Mouse (Mus musculus) spleen, adult 2 months (tissue): Measurements from ENCODE around the gene Tnfrsf25. TPM values are rescaled to one million over a fixed set of nuclear protein-coding genes. Genes with fewer than 3 reads are reported as not detected.
A peak's percentile ranks its signal among the peaks of the same experiment; 100 is the strongest.

Experiments
- DNase-seq, 2 experiments: peaks; one replicate each; pipeline versions ENCODE4 v3.0.0 to v3.0.0-alpha.2; 2012 to 2021; ENCODE audit warnings: low spot score in 2 of 2, low read depth in 1 of 2
- H3K27ac ChIP-seq: fragments of 200-500 bp; 2 replicates; pipeline ENCODE4 v1.5.1; 2012; ENCODE audit warnings: low read length, inconsistent platforms; ENCODE audit not compliant: insufficient read depth
- H3K27me3 ChIP-seq: fragments of 200-500 bp; 2 replicates; pipeline ENCODE4 v1.6.1; 2012; ENCODE audit warnings: mild to moderate bottlenecking, moderate library complexity, low read length, inconsistent platforms; ENCODE audit not compliant: control insufficient read depth, insufficient read depth
- H3K36me3 ChIP-seq: fragments of 200-500 bp; 2 replicates; pipeline ENCODE4 v1.6.1; 2012; ENCODE audit warnings: mild to moderate bottlenecking, low read length, inconsistent platforms; ENCODE audit not compliant: control insufficient read depth, insufficient read depth
- H3K4me1 ChIP-seq: fragments of 200-500 bp; 2 replicates; pipeline ENCODE4 v1.6.1; 2011; ENCODE audit warnings: inconsistent platforms; ENCODE audit not compliant: control insufficient read depth, insufficient read depth, insufficient read length
- H3K4me3 ChIP-seq: fragments of 200-500 bp; 2 replicates; pipeline ENCODE4 v1.5.1; 2011; ENCODE audit warnings: mild to moderate bottlenecking, inconsistent platforms; ENCODE audit not compliant: insufficient read depth, insufficient read length; ENCODE audit errors: extremely low read depth
- CTCF ChIP-seq: fragments of 200-500 bp; IDR thresholded peaks from 2 replicates; pipeline ENCODE4 v1.5.1; 2011; ENCODE audit warnings: mild to moderate bottlenecking, inconsistent platforms; ENCODE audit not compliant: insufficient read depth, insufficient read length, insufficient replicate concordance; ENCODE audit errors: extremely low read depth
- POLR2A ChIP-seq: fragments of 200-500 bp; IDR thresholded peaks from 2 replicates; pipeline ENCODE4 v1.6.1; 2011; ENCODE audit warnings: low read depth, low read length, inconsistent platforms
- WGBS: fragments of 180-500 bp; shearing (Covaris S2); methylation state at CpG from one replicate; pipeline ENCODE4 v1.1.7; 2018; 5-methylcytosine and 5-hydroxymethylcytosine counted together
- polyA plus RNA-seq: library from polyadenylated mRNA; depleted of rRNA; stranded (reverse); fragments of >200 nt; gene quantifications from 2 replicates; pipeline ENCODE4 v1.2.3, GENCODE M21; 2012

Tnfrsf25 gene
- polyA plus RNA-seq, 1 experiment: 17.0 TPM

GRCm38 (mm10) chr4:152128784-152129183 lies 13.1 kb downstream of the Tnfrsf25 start:
- H3K4me3 ChIP-seq: no peak overlapping the region

GRCm38 (mm10) chr4:152129395-152129930 lies 13.7 kb downstream of the Tnfrsf25 start:
- TF ChIP-seq CTCF (no peak), POLR2A (no peak)
- DNase-seq: no peak
- no peak overlapping the region for H3K27ac ChIP-seq
- H3K27me3 ChIP-seq: peaks cover 46% of the 10 kb centered on the region
- no peaks in the 10 kb centered on the region for H3K36me3 ChIP-seq
- peaks cover 28% of the 10 kb centered on the region for H3K4me1 ChIP-seq
- WGBS: 48% methylated on average over 13 of the region's 13 CpGs
- H3K4me3 ChIP-seq: no peak overlapping the region

More at GRCm38 (mm10) chr4:152128784-152129183, 13.1 kb downstream of the Tnfrsf25 start:
- Histone ChIP-seq H3K27me3 (peaks cover 45% of the 10 kb centered on the region), H3K27ac (no peak overlapping the region), H3K36me3 (no peaks in the 10 kb centered on the region), H3K4me1 (peaks cover 28% of the 10 kb centered on the region)
- DNase-seq: no peak
- WGBS: 88% methylated on average over 5 of the region's 5 CpGs
- TF ChIP-seq CTCF (no peak), POLR2A (no peak)

DNA sequence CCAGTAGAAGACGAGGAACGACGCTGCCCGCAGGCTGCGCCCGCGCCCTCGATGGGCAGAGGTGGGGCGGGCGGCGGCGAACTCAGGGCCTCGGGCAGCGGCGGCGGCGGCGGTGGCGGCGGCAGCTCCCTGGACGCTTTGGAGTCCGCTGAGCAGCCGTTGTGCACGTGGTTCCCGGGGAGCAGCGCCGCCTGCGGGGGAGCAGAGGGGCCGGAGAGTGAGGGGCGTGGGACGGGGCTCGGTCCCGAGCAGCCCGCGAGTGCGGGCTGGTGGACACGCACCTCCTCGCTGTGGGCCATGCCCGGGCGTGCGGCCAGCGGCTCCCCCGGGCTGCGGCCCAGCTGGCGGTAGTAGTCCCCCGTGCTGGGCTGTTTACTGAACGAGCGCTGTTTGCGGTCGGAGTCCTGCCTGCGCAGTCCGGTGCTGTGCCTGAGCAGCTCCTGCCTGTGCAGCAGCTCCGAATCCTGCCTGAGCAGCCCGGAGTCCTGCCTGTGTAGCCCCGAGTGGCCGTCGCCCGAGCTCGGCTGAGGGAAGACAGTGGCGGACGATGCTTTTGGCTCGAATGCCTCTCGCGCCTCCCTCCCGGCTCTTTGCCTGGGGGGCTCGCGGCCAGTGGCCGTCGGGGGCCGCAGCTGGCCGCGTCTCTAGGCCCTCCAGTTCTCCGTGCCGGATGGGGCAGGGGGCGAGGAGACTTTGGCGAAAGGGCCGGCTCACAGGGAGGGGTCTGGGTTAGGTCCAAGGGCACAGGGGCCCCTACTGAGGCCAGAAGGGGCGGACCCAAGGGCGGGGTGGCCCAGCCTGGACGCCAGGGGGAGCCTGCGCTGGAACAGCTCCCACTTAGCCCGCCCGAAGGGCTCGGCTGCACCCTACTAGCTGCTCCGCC lies 15.3 kb downstream of the Tnfrsf25 start:
- Histone ChIP-seq H3K27me3 (peaks cover 38% of the 10 kb centered on the region), H3K27ac (no peak overlapping the region), H3K36me3 (no peaks in the 10 kb centered on the region), H3K4me3 (peak overlapping the region; percentile 40; the same call in 1 of the 2 replicates), H3K4me1 (peaks cover 16% of the 10 kb centered on the region)
- DNase-seq: peak in 1 of 2 experiments; percentile 60
- no peak for TF ChIP-seq POLR2A
- peak; percentile 46 for TF ChIP-seq CTCF
- WGBS: 2% methylated on average over 77 of the region's 85 CpGs

DNA sequence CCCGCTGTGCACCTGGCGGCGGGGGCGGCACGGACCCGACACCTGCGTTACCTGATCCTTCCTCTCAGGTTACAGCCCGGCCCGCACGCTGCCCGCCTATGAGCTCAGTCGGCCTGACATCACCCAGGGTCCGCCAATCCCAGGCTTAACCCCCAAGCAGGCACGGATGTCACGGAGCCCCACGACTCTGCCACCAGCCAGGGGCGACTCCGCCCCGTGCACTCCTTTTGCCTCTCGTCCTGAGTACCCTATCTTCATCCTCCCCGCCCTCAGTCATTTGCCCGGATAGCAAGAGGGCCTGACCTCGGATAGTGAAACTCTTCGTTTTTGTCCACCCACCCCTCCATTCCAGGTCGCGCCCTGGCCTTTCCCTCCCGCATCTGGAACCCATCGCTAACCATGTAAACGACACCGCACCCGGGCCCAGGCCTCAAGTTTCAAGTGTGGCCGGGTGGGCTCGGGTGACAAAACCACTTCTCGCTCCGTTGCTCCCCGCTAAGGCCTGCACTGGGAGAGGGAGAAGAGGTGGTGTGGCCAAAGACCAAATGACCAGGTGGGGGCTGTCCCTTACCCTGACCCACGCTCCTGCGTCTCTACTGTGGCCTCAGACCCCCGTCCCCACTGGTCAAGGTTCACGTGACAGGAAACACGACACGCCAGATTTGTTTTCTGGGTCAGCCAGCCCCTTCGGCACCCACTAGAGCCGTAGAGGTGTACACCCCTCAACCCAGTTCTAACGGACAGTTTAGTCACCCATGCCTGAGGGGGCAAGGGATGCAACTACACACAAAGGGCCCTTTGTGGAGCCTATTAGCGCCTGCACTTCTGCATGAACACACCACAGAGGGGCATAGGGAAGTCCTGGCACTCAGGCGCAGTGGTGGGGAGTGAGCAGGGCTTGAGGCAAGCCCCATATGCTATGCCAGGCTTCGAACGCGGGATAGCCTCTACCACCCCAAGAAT lies 16.4 kb downstream of the Tnfrsf25 start:
- peaks cover 15% of the 10 kb centered on the region for H3K4me1 ChIP-seq
- H3K36me3 ChIP-seq: no peaks in the 10 kb centered on the region
- H3K27me3 ChIP-seq: peaks cover 33% of the 10 kb centered on the region
- H3K4me3 ChIP-seq: peak overlapping the region; percentile 40; the same call in 1 of the 2 replicates
- 16% methylated on average over 50 of the region's 50 CpGs for WGBS
- no peak overlapping the region for H3K27ac ChIP-seq
- no peak for DNase-seq
- TF ChIP-seq POLR2A: no peak
- TF ChIP-seq CTCF: no peak

DNA sequence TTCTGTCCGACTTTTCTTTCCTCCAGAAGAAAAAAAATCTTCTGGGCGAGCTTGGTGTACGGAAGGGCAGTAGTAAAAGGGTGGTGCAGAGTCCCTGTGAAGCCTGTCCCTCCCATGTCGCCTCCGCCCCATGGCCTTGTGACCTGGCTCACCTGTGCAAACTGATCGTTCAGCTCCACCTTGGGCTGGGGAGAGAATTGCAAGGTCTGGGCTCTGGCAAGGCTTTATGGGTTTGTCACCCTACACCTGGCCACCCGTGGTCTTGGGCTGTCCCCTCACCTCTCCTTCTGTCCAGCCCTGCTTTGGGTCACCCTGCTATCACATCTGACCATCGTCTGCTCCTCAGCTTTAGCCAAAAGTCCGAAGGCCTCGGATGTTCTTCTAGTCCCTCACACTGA lies 17.0 kb downstream of the Tnfrsf25 start:
- H3K4me3 ChIP-seq: no peak overlapping the region
- DNase-seq: no peak
- no peaks in the 10 kb centered on the region for H3K36me3 ChIP-seq
- TF ChIP-seq CTCF (no peak), POLR2A (no peak)
- 67% methylated on average over 10 of the region's 10 CpGs for WGBS
- no peak overlapping the region for H3K27ac ChIP-seq
- peaks cover 15% of the 10 kb centered on the region for H3K4me1 ChIP-seq
- peaks cover 33% of the 10 kb centered on the region for H3K27me3 ChIP-seq

DNA sequence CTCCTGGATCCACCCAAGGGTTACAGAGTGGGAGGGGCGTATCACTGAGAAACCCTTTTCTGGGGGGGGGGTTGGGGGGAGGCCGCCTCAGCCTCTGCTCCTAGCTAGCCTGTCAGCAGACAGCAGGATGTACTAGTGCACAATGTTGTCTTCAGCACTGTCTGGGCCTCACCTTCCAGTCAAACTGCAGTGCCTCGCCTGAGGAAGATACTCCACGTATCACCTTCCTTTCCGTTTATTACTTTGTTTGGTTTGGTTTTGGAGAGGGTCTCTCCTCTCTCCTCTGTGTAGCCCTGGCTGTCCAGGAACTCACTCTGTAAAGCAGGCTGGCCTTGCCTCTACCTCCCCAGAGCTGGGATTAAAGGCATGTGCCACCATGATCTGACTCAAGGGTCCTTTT lies 17.5 kb downstream of the Tnfrsf25 start:
- Histone ChIP-seq H3K4me3 (no peak overlapping the region), H3K27me3 (peaks cover 33% of the 10 kb centered on the region), H3K4me1 (peaks cover 17% of the 10 kb centered on the region), H3K36me3 (no peaks in the 10 kb centered on the region), H3K27ac (no peak overlapping the region)
- 76% methylated on average over 5 of the region's 5 CpGs for WGBS
- no peak for DNase-seq
- TF ChIP-seq POLR2A: no peak
